Mouse (Mus musculus) heart, postnatal 4 days (tissue): ENCODE measurements at regions not wholly inside any gene's neighbourhood (a gene's known extent, or its start where the extent isn't known, plus 50 kb on each side); places are given as distances from the start of the nearest gene placed in this dataset.
A peak's percentile ranks its signal among the peaks of the same experiment; 100 is the strongest.

ENCODE experiments used
- DNase-seq: peaks from one replicate; pipeline ENCODE4 v3.0.0; 2021

DNA sequence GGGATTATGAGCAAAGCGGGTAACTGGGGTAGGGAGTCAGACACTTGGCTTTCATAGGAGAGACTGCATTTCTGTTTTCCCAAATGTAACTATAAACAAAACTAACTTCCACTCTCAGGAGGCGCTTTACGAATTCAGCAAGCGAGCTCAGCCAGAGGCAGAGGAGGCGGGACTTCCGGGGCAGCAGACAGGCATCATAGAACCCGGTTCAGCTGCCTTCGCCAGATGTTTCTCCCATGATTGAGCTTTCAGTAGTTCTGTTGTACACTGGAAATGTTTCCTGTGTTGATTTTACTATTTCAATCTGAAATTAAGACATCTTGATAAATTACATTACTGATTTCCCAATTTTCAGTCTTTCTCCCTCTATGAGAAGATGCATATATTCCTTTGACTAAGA lies 92.9 kb downstream of the Zfp365 start:
- DNase-seq, result no peak

DNA sequence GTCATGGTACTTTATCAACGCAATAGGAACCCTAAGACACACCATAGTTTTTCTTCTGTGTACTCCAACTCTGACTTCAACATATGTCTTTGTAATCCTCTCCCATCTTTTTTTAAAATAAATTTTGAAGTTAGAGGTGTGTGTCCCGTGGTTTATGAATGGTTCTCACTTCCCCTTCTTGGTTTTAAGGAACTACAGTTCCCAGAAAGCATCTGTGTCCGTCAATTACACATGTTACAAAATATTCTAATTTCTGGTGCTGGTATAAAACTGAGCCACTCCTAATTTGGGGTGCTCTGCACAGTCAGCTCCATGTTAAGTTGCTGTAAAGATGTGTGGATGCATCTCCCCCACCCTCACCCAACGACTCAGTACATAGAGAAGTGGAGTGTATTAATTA lies 98.6 kb downstream of the Zfp365 start:
- DNase-seq, result no peak

DNA sequence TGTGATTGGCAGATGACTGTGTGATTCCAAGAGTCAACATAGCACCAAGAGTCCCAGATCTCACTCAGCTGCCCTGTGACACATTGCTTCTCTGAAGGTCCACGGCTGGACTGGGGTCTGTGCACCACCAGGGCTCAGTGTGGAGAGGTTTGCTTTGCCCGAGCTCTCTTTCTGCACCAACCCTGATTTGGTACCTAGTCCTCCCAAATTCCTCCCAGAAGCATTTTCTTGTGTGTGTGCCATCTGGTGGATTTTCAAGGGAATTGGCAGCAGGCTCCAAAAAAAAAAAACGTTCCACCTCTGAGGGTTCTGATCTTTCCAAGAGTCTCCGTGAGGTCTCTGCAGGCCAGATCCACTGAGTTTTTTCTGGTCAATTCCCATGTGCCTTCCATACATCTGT lies 107.3 kb downstream of the Zfp365 start:
- DNase-seq, result peak; percentile 17

DNA sequence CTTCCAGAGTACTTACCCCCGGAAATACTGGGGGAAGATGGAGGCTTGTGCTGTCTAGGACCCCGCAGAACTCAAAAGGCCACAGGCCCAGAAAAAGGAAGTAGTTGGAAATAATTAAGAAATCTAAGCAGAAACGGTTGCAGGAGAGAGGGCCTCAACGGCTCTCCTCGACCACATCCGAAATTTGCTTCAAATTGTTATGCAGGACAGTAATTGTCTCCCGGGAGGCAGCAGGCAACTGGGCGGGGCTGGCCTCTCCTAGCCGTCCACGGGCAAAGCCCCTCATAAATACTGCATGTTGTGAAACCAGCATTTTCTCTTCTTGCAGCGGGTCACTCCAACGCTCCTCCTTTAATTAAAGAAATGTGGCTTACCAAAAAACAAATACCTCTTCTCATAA lies 107.8 kb downstream of the Zfp365 start:
- no peak for DNase-seq

DNA sequence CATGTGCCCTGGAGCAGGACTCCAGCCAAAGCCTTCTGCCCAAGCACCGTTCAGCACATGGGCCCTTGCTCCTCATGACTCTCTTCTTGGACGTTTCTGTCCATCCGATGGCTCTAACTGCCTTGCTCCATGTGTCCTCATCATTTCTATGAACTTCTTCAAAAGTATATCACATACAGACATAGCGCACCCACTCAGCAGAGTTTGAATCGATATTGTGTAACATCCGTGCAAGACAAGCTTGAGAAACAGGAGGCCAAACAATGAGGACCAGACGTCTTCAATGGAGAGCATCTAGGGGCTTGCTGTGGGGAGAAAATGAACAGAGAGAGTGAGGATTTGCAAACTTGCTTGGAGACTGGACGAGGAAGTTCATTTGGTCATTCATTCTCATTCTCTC lies 110.3 kb downstream of the Zfp365 start:
- no peak for DNase-seq

DNA sequence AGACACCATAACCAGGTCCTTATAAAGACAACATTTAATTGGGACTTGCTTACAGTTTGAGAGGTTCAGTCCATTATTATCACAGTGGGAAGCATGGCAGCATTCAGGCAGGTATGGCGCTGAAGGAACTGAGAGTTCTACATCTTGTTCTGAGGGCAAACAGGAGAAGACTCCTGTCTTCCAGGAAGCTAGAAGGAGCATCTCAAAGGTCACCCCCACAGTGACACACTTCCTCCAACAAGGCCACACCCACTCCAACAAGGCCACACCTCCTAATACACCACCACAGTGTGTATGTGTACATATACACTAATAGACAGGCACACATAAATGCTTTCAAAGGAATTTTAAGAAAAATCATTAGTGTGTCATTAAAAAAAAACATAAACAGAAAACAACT lies 110.8 kb downstream of the Zfp365 start:
- no peak for DNase-seq

DNA sequence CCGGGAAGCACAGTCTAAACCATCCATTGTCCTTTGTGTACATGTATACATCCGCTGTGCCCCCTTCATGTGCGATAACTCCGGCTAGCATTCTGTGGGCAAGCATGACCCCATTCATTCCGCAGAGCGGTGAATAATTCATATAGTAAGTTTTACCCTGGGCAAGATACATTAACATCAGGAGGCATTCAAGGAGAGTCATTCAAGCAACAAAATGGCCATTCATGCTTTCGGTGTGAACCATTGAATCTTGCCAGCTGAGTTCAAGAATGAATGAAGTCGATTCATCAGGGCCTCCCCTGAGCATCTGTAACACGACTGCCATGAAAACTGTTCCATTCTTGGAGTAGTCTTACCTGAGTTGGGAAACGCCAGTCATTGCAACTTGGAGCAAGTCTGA lies 113.5 kb downstream of the Zfp365 start:
- no peak for DNase-seq

DNA sequence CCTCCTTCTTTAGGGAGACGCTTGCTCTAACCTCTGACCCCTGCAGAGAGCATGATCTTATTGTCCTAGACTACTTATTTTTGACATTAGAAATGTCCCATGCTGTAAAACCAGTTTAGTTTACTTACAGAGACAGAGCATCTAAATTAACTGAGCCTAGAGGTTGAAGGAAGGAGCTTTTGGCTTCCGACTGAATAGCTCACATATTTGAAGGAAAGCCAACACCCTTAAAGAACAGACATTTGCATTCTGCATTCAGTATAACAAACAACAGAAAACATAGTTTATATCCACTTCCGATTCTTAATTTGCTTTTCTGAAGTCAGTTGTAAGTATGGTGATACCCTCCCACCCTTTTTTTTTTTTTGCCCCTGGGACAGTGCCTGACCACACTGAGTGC lies 119.3 kb downstream of the Zfp365 start:
- DNase-seq, result no peak

DNA sequence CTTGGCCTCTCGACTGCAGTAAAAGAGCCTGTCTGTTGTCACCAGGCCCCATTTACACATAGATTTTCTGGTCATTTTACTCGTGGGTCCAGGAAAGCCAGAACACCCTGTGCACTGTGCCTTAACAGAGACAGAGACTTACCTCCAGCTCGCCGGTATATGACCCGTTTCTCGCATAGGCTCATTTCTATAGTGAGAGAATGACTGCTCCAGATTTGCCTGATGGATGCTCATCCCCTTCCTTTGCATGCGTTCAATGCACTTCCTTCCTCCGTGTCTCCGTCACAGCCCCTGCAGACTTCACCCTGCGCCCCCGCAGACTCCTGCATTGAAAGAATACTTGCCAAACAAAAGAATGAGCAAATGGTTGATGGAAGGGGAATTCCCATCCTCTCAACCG lies 122.8 kb downstream of the Zfp365 start:
- DNase-seq, result no peak

DNA sequence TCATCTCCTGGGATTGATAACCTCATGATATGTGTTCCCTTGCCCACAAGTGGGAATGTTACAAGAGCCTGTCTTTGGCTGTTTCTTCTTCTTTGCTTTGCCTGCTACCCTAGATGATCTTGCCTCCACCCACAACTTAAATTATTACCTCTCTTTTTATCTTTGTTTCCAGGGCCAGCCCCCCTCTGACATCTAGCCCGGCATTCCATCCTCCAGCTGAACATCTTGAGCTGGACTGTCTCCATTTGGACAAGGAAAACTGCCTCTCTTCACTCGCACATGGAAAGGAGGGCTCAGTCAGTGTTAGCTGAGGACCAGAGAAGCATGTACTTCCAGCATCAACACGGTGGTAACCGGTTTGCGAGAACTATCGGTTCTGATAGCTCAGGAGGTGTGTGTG lies 124.3 kb downstream of the Zfp365 start:
- no peak for DNase-seq

DNA sequence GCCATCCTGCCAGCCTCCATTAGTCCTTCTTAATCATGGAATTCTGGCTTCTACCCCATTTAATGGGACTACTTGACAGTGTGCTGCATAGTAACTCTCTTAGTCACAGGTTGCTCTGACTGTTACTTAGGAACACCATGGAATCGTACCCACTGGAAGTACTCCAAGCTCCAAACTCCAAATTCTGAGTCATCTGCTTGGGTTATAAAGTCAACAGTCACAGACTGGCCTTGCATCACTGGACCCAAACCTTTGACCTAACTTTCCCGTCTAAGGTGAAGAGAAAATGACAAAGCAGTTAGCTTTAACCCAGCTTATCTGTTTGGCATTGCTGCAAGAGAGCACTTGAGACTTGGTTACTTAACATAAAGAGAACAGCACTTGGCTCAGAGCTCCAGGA lies 126.9 kb downstream of the Zfp365 start:
- no peak for DNase-seq

DNA sequence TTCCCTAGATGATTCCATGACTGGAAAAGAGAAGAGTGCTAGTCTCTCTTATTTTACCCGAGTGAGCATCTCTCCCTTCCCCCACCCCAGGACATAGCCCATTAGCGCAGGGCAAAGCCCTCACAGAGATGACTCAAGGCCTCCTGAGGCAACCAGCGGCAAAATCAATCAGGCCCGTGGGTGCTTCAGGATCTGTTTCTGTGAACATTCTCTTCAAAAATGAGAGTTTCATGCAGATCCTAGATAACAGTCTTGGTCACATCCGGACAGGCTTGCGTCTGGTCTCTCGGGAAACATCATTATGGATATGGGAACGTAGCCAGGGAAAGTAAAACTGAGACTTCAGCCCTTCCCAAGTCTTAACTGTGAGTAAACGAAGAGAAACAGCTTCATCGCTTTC lies 134.1 kb downstream of the Zfp365 start:
- peak; percentile 26 for DNase-seq

DNA sequence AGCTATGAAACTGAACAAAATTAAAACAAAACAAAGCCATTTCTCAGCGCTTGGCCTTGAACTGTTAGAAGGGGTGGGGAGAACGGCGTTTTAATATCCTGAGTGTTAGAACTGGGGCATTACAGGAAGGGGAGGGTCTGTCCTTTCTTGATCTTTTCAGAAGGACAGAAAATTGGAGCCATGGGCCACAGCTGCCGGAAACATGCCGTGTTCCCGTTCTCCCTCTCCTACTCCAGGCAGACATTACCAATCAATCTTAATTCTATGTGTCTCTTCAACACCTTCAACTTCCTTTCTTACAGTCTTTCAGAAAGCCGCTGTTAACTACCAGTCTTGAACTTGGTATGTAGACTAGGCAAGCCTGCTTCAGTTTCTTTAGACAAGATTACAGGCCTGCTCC lies 134.7 kb downstream of the Zfp365 start:
- DNase-seq, result no peak

DNA sequence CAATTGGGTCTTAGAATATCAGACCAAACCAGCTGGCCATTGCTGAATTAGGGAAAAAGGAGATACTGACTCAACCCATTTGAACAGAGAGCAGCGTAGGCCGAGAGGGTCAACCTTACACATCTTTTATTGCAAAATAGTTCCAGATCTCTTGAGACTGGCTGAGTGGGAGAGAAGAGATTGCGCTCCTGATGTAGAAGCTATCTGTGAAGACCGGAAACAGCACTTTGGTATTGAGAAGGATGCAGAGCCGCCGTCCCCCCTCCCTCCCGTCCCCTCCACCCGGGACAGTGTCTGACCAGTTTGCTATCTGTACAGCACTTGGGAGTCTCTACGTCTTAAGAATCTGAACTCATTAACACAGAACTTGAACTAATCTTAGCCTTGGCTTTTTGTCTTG lies 135.6 kb downstream of the Zfp365 start:
- DNase-seq, result peak; percentile 11

DNA sequence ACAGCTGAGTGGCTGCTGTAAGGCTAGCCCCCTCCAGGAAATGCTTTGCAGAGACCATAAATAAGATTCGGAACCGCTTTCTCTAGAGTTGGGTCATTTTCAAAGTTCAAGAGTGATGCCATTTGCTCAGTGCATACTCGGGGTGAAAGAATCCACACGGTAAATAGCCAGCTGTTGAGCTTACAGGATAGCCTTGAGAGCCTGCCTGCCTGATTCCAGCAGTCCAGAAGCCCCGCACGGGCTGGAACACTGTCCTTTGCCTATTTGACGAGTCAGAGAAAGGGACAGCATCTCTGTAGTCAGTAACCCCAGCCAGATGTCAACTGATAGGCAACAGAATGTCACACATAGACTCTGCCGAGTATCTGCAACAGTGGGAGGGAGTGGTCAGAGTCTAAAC lies 140.7 kb downstream of the Zfp365 start:
- no peak for DNase-seq

DNA sequence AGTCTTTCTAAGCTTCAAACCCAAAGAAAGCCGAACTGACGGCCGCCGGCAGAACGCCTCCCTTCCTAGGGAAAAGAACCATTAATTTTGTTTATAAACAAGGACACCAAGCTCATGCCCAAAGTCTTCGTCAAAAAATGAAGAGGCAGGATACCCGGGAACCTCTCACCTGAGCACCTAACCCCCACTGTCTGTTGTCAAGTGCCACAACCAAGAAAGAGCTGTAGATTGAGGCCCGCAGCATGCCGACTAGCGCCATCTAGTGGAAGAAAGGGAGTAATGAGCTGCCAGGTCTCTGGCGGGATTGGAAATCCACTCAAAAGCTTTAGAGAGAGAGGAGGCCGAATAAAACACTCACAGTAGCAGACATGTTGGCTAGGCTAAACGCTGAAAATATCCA lies 146.4 kb downstream of the Zfp365 start:
- peak; percentile 69 for DNase-seq

DNA sequence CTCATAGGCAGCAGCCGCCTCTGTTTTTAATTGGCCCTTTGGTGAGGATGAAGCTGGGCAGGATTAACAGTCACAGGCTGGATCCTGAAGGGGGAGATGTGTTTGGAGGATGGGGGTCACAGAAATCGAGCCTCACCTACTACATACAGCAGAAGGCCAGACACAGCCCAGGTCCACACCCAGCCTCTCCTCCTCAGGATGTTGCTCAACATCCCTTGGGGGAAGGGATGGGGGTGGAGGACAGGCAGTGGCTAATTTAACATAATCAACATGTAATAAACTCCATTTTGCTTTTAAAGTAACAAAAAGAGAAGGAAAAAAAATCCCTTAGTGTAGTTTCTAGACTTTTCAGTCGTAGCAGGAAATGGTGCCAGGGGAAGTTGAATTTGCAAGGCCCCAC lies 152.0 kb downstream of the Zfp365 start:
- DNase-seq, result no peak

DNA sequence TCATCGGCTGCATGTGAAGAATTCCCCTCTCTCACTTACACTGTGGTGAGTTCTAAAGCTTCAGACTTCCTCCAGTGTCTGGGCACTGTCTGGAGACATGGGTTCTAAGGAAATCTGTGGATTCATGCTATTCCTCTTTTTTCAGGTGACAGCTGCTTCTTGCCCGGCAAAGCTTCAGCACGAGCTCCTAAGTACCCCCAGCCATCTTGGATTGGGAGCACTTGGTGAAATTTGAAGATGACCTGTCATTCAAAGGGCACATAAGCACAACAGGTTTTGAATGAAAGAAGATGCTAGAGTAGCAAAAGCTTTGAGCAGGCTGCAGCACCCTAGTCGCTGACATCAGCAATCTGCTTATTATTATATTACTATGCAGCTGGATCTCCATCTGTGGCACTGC lies 164.3 kb downstream of the Zfp365 start:
- no peak for DNase-seq

DNA sequence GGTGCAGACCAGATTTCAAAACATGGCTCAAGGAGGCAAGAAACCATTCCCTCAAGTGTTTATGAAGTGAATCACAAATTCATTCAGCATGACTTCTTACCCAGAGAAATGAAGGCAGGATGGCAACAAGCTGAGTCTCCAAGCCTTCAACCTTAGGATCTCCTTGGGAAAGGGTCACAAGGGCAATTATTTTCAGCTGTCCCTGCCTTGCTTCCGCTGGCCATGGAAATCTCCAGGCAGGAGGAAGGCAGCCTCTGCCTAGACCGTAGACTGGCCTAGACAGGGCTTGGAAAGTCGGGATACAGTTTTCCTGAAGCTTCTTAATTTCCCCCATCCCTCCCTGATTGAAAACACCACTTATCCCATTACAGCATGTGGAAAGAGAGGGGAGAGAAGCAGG lies 165.0 kb downstream of the Zfp365 start:
- DNase-seq, result no peak

DNA sequence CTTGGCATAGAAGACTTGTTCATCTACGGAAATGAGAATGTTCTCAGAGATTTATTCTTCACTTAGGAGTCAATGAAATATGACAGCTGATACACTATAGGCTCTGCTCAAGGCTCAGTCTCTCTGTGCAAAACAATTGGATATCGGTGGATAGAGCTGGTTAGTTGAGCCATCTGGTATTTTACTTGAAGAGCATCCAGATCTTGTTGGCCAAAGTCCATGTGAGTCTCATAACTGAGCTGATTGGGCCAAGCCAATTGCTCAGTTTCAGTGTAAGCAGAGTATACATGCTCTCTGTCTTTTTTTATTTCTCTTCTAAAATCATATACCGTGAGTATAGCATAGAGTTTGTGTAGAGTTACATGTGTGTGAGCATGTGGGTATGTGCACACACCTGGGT lies 166.3 kb downstream of the Zfp365 start:
- peak; percentile 38 for DNase-seq

DNA sequence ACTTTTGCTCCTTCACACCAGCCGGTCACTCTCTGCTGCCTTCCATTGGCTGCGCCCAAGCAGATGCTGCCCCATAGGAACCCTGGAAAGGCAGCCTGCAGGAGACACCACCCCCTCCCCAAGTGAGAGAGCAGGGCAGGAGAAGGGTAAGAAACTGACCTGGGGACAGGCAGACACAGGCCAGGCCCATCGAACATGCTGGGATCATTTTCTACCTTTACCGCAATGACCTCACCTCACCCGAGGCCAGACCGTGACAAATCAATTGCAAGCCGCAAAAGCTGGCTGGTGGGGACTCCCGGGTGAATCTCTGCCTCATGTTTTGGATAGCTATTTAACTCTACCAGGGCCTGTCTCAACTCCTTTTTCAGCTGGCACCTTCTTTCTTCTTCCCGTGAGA lies 168.9 kb downstream of the Zfp365 start:
- no peak for DNase-seq

DNA sequence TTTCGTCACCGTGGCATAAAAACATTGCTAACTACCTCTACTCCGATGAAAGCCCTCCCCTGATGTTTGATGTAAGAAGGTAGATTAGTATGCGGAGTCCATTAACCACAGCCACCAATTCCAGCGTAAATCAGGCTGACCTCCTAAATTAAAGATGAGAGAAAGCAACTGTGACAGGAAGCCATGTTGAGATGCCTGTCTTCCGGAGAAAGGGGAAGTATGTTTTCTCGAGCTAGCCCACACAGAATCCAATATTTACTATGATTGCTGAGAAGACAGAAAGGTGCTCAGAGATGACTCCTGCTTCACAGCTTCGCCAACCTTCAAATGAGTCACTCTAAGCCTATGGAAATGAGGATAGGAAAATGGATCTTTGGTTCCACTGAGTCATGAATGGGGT lies 169.6 kb downstream of the Zfp365 start:
- no peak for DNase-seq

DNA sequence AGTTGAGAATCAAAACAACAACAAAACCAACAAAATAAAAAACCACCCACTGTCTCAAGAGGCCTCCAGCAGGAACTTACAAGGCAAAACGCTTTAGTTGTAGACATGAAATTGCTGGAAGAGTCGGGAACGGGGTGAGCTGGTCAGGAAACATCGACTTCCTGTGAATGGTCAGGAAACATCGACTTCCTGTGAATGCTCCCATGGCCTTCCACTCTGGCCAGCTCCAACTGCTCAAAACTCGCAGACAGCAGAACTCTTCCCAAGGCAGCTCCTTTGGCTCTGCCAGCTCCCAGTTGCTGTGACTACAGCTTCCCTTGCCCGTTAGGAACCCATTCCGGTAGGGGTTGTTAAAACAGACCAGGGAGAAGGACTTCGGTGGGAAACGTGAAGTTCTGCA lies 170.2 kb downstream of the Zfp365 start:
- DNase-seq, result peak; percentile 27

DNA sequence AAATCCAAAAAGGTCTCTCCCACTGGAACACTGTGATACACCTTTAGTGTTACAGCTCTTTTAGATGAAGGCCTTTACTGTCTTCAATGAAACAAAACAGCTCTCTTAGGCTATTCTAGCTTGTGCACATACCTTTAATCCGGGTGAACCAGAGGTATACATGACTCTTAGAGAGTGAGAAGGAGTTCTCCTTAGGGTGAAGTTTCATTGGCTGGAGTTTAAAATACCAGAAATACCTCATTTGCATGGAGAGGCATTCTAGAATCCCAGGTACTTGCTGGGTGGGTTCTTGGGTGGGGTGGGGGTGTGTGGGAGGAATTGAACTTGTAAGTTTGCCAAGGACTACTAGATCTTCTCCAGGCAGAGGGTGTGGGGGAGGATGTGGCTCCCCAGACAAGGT lies 173.3 kb downstream of the Zfp365 start:
- DNase-seq, result no peak

DNA sequence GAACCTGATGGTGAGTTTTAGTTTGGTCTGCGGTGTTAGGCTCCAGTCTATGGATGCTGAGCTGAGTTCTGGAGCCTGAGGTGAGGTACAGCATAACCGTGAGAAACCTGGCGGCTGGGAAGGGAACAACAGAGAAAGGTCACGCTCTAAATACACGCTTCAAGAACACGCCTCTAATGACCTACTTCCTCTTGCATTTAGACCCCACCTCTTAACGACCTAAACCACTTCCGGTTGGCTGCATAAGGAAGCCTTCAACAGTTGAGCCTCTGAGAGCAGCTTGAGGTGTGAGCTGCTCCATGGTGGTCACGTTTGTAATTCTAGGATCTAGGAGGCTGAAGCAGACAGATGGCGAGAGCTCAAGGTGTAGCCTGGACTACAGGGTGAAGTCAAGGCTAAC lies 175.8 kb downstream of the Zfp365 start:
- no peak for DNase-seq

DNA sequence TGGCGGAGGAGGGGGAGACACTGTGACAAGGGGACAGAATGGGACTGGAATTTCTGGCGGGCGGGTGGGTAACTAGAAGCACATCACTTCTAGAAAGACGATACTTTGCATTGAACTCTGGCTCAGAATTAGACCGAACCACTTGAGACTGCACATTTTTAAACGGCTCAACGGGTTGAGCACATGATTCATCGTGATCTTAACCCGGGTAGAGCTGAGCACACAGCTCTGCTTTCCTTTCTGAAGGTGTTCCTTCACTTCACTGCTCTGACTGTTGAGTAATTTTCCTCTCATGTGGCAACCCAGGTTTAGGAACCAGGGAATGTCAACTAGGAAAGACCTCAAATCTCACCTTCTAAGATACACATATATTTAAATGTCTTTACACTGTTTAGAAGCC lies 180.9 kb downstream of the Zfp365 start:
- no peak for DNase-seq
